Mouse (Mus musculus) neutrophil, adult 83 days (primary cell): Measurements from ENCODE around the gene Lgi4. TPM values are rescaled to one million over a fixed set of nuclear protein-coding genes. Genes with fewer than 3 reads are reported as not detected.

ENCODE experiments used
- total RNA-seq, 2 experiments: library from RNA; stranded (reverse); gene quantifications; one replicate each; pipeline ENCODE4 v1.2.4; 2023

Gene Lgi4
- total RNA-seq: not detected

GRCm38 (mm10) chr7:31059108-31059507 lies at the start of gene Lgi4:
Gene Lgi4 (plus strand): TSS chr7:31059342.

GRCm38 (mm10) chr7:31042431-31042910 lies 16.7 kb upstream of the Lgi4 start, which contains the start of gene Fxyd5:
Gene Fxyd5 (minus strand): TSS chr7:31042481.

GRCm38 (mm10) chr7:31051321-31052021 lies 7.7 kb upstream of the Lgi4 start, which contains the start of gene Fxyd7:
Gene Fxyd7 (minus strand): TSS chr7:31051467.

GRCm38 (mm10) chr7:31057071-31057470 lies 2.1 kb upstream of the Lgi4 start, which contains the start of gene Fxyd1:
Gene Fxyd1 (minus strand): TSS chr7:31057199.

GRCm38 (mm10) chr7:31076492-31076891 lies 17.4 kb downstream of the Lgi4 start, which contains the start of gene Fxyd3:
Gene Fxyd3 (minus strand): TSS chr7:31076704.

GRCm38 (mm10) chr7:31115182-31115581 lies 56.0 kb downstream of the Lgi4 start, which contains the start of gene Hpn:
Gene Hpn (minus strand): TSS chr7:31115290.

Other genes with a start within 250 kb of the Lgi4 start
- gene Ffar2, start 235.6 kb upstream of the Lgi4 start, total RNA-seq: 10 to 100 TPM; 41.2 to 51.1 TPM
- gene Ffar3, start 203.2 kb upstream of the Lgi4 start, total RNA-seq: not detected
- not detected for gene Ffar1, start 197.8 kb upstream of the Lgi4 start, total RNA-seq
- gene Cd22, start 179.0 kb upstream of the Lgi4 start, total RNA-seq: 1 to 10 TPM; 2.2 to 3.4 TPM
- gene Mag, start 144.5 kb upstream of the Lgi4 start, total RNA-seq: 1 to 10 TPM; 1.3 to 1.6 TPM
- gene Hamp2, start 134.7 kb upstream of the Lgi4 start, total RNA-seq: not detected
- gene Hamp, start 115.3 kb upstream of the Lgi4 start, total RNA-seq: not detected
- 100 to 1,000 TPM; 119 to 124 TPM for gene Usf2, start 102.5 kb upstream of the Lgi4 start, total RNA-seq
- gene Lsr, start 85.9 kb upstream of the Lgi4 start, total RNA-seq: 1 to 10 TPM; 2.5 to 3.2 TPM
- under 1 TPM; 0.46 to 0.72 TPM for gene Fam187b, start 85.6 kb upstream of the Lgi4 start, total RNA-seq
- gene Fxyd5, start 16.9 kb upstream of the Lgi4 start, total RNA-seq: 100 to 1,000 TPM; 644 to 721 TPM
- gene Fxyd7, start 7.9 kb upstream of the Lgi4 start, total RNA-seq: not detected
- gene Fxyd1, start 2.1 kb upstream of the Lgi4 start, total RNA-seq: not detected
- gene Fxyd3, start 17.4 kb downstream of the Lgi4 start, total RNA-seq: not detected
- gene Hpn, start 55.9 kb downstream of the Lgi4 start, total RNA-seq: 1 to 10 TPM; 2.6 to 3.3 TPM
- 1 to 10 TPM; 4.1 to 5.5 TPM for gene Scn1b, start 67.7 kb downstream of the Lgi4 start, total RNA-seq
- gene Gramd1a, start 96.6 kb downstream of the Lgi4 start, total RNA-seq: 100 to 1,000 TPM in 1 of 2 experiments, 10 to 100 TPM in 1; 91.2 to 105 TPM
- not detected for gene Scgb2b2, start 231.2 kb downstream of the Lgi4 start, total RNA-seq
- not detected for gene Scgb1b2, start 232.5 kb downstream of the Lgi4 start, total RNA-seq